In genomic region chr1:58582611-58583010, GRCm38 (mm10) we compare ENCODE assay signal across 26 mouse cellular contexts.
"Had no signal": no experiment of that assay in that cellular context is flagged by ENCODE, and none has a peak within 500 bp of the region (broad histone marks: within the 10 kb centered on the region; RNA-seq: fewer than 3 reads in every experiment).

No protein-coding gene starts in this region.

- H3K27me3 ChIP-seq: heart, embryonic 12.5 days; hindbrain, embryonic 12.5 days; intestine, embryonic 15.5 days; limb, embryonic 13.5 days; liver, embryonic 13.5 days had no signal

- ATAC-seq: hindbrain, embryonic 16.5 days; inflammation-experienced regulatory T-cells, adult 6 months; intestine, embryonic 15.5 days; intestine, postnatal 0 days had no signal

- H3K4me3 ChIP-seq: gastrocnemius, adult 2 months; heart, embryonic 10.5 days; heart, embryonic 12.5 days; hindbrain, embryonic 10.5 days; hindbrain, embryonic 12.5 days; intestine, embryonic 15.5 days; layer of hippocampus, adult 2 months; left cerebral cortex, adult 2 months; limb, embryonic 13.5 days; liver, embryonic 13.5 days had no signal

- H3K27ac ChIP-seq: gastrocnemius, adult 2 months; heart, embryonic 10.5 days; hindbrain, embryonic 10.5 days; hindbrain, embryonic 12.5 days; hindbrain, embryonic 14.5 days; intestine, embryonic 15.5 days; layer of hippocampus, adult 2 months; left cerebral cortex, adult 2 months; limb, embryonic 13.5 days; liver, embryonic 13.5 days had no signal

- H3K36me3 ChIP-seq: heart, embryonic 10.5 days; heart, embryonic 12.5 days; hindbrain, embryonic 10.5 days; hindbrain, embryonic 12.5 days; intestine, embryonic 15.5 days; limb, embryonic 13.5 days; liver, embryonic 13.5 days had no signal

- H3K9me3 ChIP-seq: heart, embryonic 10.5 days; heart, embryonic 12.5 days; hindbrain, embryonic 10.5 days; hindbrain, embryonic 12.5 days; intestine, embryonic 15.5 days; limb, embryonic 13.5 days; liver, embryonic 13.5 days had no signal

- DNase-seq: gastrocnemius, adult 2 months; gastrocnemius, postnatal 10 days; gastrocnemius, postnatal 25 days; heart, adult 18-20 months; heart, postnatal 10 days; heart, postnatal 4 days; kidney, adult 18-20 months; kidney, adult 8-10 months; kidney, postnatal 10 days; kidney, postnatal 25 days; kidney, postnatal 4 days; liver; liver, embryonic 13.5 days had no signal

- H3K9ac ChIP-seq: heart, embryonic 12.5 days; hindbrain, embryonic 12.5 days; hindbrain, embryonic 14.5 days; intestine, embryonic 15.5 days; limb, embryonic 13.5 days; liver, embryonic 13.5 days had no signal

- H3K4me2 ChIP-seq: heart, embryonic 12.5 days; hindbrain, embryonic 12.5 days; hindbrain, embryonic 14.5 days; intestine, embryonic 15.5 days; limb, embryonic 13.5 days; liver, embryonic 11.5 days; liver, embryonic 13.5 days had no signal
